Mouse (Mus musculus) ES-E14 (cell line): ENCODE measurements around the gene Kcnip1. TPM values are rescaled to one million over a fixed set of nuclear protein-coding genes. Genes with fewer than 3 reads are reported as not detected.

ENCODE experiments used
- DNase-seq: peaks from one replicate; pipeline ENCODE4 v3.0.0-alpha.2; 2013; ENCODE audit warnings: low read depth, low spot score
- H3K27ac ChIP-seq: 2 replicates; pipeline ENCODE4 v1.5.1; 2012; ENCODE audit warnings: low read depth, mild to moderate bottlenecking, low read length, moderate library complexity, mixed read lengths; ENCODE audit not compliant: poor library complexity, insufficient read depth, severe bottlenecking
- H3K36me3 ChIP-seq: 2 replicates; pipeline ENCODE4 v1.6.1; 2012; ENCODE audit warnings: mild to moderate bottlenecking, low read length, moderate library complexity, mixed read lengths; ENCODE audit not compliant: control insufficient read depth, poor library complexity, insufficient read depth, severe bottlenecking
- H3K4me1 ChIP-seq, 2 experiments: fragments of 150-350 bp in 1 of 2; sonication (generic) in 1 of 2; 2 replicates each; pipeline ENCODE4 v1.6.1; 2012; ENCODE audit warnings: low read length in 2 of 2, mild to moderate bottlenecking in 1 of 2, mixed read lengths in 1 of 2; ENCODE audit not compliant: control insufficient read depth in 2 of 2, insufficient read depth in 2 of 2, poor library complexity in 1 of 2
- H3K4me3 ChIP-seq, 2 experiments: fragments of 150-350 bp in 1 of 2; sonication (generic) in 1 of 2; 2 replicates each; pipeline ENCODE4 v1.5.1; 2012; ENCODE audit warnings: low read length in 2 of 2, low read depth in 1 of 2, mild to moderate bottlenecking in 1 of 2, mixed read lengths in 1 of 2; ENCODE audit not compliant: insufficient read depth in 1 of 2, poor library complexity in 1 of 2, severe bottlenecking in 1 of 2
- H3K9ac ChIP-seq: 2 replicates; pipeline ENCODE4 v1.6.1; 2012; ENCODE audit warnings: low read depth, mild to moderate bottlenecking, low read length, mixed read lengths; ENCODE audit not compliant: poor library complexity, insufficient read depth, severe bottlenecking
- H3K9me3 ChIP-seq: fragments of 150-350 bp; sonication (generic); 2 replicates; pipeline ENCODE4 v1.6.1; 2012; ENCODE audit warnings: low read depth, mild to moderate bottlenecking, low read length; ENCODE audit not compliant: control insufficient read depth, insufficient read depth
- CHD2 ChIP-seq: IDR thresholded peaks from 2 replicates; pipeline ENCODE4 v1.6.1; 2014; ENCODE audit warnings: mild to moderate bottlenecking, low read depth, low read length, inconsistent platforms
- HCFC1 ChIP-seq: IDR thresholded peaks from 2 replicates; pipeline ENCODE4 v1.6.1; 2012; ENCODE audit warnings: low read length, inconsistent platforms, borderline replicate concordance; ENCODE audit not compliant: insufficient read depth
- MAFK ChIP-seq: IDR thresholded peaks from 2 replicates; pipeline ENCODE4 v1.6.1; 2014; ENCODE audit warnings: mild to moderate bottlenecking, low read depth, low read length, inconsistent platforms; ENCODE audit not compliant: insufficient read depth
- ZC3H11A ChIP-seq: IDR thresholded peaks from 2 replicates; pipeline ENCODE4 v1.6.1; 2012; ENCODE audit warnings: low read depth, mild to moderate bottlenecking, inconsistent platforms, low read length, borderline replicate concordance
- ZNF384 ChIP-seq: IDR thresholded peaks from 2 replicates; pipeline ENCODE4 v1.6.1; 2012; ENCODE audit warnings: low read depth, low read length, inconsistent platforms
- in situ Hi-C, 2 experiments: fragments of 600-800 bp; cut with MboI; formaldehyde crosslinking; loops; one replicate each; pipeline ENCODE4 v1.15.1; 2025; ENCODE audit warnings: low sequenced_read_pairs in 2 of 2, inconsistent platforms in 1 of 2; ENCODE audit not compliant: unreplicated experiment in 2 of 2
- total RNA-seq: library from RNA; depleted of rRNA; stranded (reverse); fragments of 300-350 nt; gene quantifications from 2 replicates; pipeline ENCODE4 v1.2.3, GENCODE M21; 2012

Kcnip1 gene
- total RNA-seq, 1 experiment, result 0.22 TPM

GRCm38 (mm10) chr11:33781561-33781971 lies 211.4 kb downstream of the Kcnip1 start:
- no peaks in the 10 kb centered on the region for H3K4me1 ChIP-seq
- no peak for TF ChIP-seq MAFK
- no peak for TF ChIP-seq ZC3H11A
- TF ChIP-seq HCFC1, result no peak
- in situ Hi-C loops, result no loop called here

GRCm38 (mm10) chr11:33780263-33780662 lies 212.7 kb downstream of the Kcnip1 start:
- in situ Hi-C loops, result no loop called here
- no peaks in the 10 kb centered on the region for H3K36me3 ChIP-seq

More at GRCm38 (mm10) chr11:33781561-33781971, 211.4 kb downstream of the Kcnip1 start:
- H3K27ac ChIP-seq, result no peak overlapping the region
- H3K4me3 ChIP-seq, result no peak overlapping the region
- no peak overlapping the region for H3K9ac ChIP-seq
- DNase-seq, result no peak
- H3K36me3 ChIP-seq, result no peaks in the 10 kb centered on the region
- no peaks in the 10 kb centered on the region for H3K9me3 ChIP-seq

GRCm38 (mm10) chr11:33772615-33773141 lies 220.3 kb downstream of the Kcnip1 start:
- DNase-seq, result no peak
- no peak overlapping the region for H3K9ac ChIP-seq
- H3K36me3 ChIP-seq, result no peaks in the 10 kb centered on the region
- in situ Hi-C loops, result no loop called here
- no peaks in the 10 kb centered on the region for H3K9me3 ChIP-seq
- no peak overlapping the region for H3K4me3 ChIP-seq
- H3K27ac ChIP-seq, result no peak overlapping the region
- no peak for TF ChIP-seq ZC3H11A
- no peak for TF ChIP-seq ZNF384
- TF ChIP-seq CHD2, result no peak
- TF ChIP-seq HCFC1, result no peak
- TF ChIP-seq MAFK, result no peak
- no peaks in the 10 kb centered on the region for H3K4me1 ChIP-seq

More at GRCm38 (mm10) chr11:33780263-33780662, 212.7 kb downstream of the Kcnip1 start:
- Histone ChIP-seq H3K27ac (no peak overlapping the region), H3K9me3 (no peaks in the 10 kb centered on the region), H3K9ac (no peak overlapping the region), H3K4me3 (no peak overlapping the region), H3K4me1 (no peaks in the 10 kb centered on the region)
- no peak for DNase-seq
- TF ChIP-seq CHD2 (no peak), ZC3H11A (no peak), MAFK (no peak), ZNF384 (no peak), HCFC1 (no peak)

- TF ChIP-seq CHD2 (no peak), HCFC1 (no peak), ZC3H11A (no peak), ZNF384 (no peak), MAFK (no peak)
- in situ Hi-C loops, result no loop called here
- H3K36me3 ChIP-seq, result no peaks in the 10 kb centered on the region
- H3K9me3 ChIP-seq, result no peaks in the 10 kb centered on the region
- no peak overlapping the region for H3K27ac ChIP-seq
- no peak overlapping the region for H3K4me3 ChIP-seq
- H3K4me1 ChIP-seq, result no peaks in the 10 kb centered on the region
- no peak for DNase-seq
- no peak overlapping the region for H3K9ac ChIP-seq
These were observed 220.9 kb downstream of the Kcnip1 start for GRCm38 (mm10) chr11:33772043-33772442.
